Mouse (Mus musculus): ENCODE results near the gene Eng.

Gene Eng

DNA sequence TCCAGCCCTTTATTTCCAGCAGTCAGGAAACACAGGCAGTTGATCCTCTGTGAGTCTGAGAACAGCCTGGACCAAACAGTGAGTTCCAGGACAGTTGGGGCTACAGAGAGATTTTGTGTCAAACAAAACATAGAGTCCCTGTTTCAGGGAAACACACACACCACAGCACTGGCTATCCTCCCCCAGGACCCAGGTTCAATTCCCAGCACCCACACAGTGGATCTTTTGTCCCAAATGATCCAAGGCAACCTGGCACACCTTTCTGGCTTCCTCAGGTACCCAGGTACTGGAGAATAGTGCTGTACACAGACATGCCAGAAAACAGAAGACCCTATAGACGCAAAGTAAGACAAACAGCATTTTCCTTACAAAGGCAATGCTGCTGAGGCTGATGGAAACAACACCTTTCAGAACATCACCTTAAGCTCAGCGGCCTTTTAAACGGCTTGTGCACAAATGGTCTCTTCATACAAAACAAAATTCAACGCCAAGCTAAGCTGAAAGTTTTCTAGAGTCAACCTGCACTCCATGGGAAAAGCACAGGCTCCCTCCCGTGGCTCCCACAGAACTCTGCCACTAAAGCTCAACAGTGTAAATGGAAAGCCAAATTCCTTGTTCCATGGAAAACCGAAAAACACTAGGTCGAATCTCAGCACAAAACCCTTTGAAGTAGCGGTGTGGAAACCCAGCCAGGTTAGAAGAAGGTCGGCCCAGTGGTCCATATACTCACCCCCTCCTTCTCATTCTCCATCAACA lies 65.1 kb downstream of the Eng start:
- no peak for DNase-seq (ENCODE audit: low spot score)

DNA sequence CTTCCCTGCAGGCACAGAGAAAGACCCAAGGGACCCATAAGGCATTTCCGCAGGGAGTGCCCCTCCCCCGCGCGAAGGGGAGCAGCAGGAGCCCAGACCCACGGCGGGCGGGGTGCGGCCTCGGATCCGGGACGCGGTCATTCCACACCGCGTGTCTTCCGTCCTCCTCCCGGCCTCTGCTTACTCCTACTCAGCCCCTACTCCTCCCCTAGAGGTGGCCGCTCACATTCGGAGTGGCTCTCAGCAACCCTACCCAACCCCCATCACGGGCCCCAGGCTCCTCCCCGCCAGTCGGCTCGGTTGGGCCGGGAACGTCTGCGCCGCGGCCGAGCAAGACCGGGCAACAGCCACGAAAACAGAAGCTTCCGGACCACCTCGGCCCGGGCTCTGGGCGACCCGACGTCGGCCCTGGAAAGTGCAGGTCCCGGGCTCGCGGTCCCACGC lies 65.7 kb downstream of the Eng start:
- peak; percentile 30 for DNase-seq (ENCODE audit: low spot score)

DNA sequence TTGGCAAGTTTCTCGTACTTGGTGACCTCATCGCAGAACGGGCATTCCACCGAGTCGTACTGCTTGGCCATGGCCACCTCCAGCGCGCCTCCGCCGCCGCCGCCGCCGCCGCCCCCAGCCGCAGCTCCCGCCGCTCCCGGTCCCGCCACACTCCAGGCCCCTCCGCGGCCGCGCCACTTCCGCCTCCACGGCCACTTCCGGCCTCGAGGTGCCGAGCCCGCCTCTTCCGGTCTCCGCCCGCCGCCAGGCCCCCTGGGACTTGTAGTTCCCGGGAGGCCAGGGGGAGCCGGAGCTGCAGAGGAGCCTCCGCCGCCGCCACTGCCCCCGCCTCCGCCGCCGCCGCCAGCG lies 66.2 kb downstream of the Eng start:
- DNase-seq (ENCODE audit: low spot score) = peak; percentile 76

DNA sequence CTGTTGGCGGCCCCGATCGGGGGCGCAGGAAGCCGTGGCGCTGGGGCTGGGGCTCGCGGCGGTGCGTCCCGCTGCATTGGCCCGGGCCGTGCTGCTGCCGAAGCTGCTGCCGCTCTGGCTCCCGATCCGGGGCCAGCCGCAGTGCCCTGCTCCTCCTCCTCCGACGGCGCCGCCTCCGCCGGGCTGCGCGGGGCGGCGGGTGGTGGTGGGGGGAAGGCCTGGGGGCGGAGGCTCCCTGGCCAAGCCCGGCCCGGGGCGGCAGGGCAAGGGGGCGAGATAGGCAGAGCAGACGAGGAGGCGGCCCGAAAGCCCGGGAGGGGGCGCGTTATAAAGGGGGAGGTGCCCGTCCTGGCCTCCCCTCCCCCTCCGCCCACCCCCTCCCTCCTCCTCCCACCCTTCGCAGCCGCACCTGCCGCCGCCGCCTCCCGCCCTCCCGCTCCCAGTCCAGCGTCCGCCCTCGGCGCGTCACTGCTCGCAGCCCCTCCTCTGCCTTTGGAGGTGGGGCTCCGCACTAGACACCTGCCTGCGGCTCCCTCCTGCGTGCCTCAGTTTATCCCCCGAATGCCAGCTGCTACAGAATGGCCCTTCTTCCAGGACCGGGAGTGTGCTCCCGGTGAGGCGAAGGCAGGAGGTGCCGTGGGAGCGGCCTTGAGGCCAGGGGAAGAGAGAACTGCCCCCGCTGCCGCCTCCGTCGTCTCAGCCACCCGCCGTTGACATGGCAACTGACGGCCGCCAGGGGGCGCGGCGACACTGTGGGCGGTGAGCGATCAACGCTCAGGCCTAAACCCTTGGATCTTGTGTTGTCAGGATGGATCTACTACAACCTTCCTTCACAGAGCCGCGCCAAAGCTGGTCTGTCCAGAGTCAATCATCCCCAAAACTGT lies 66.8 kb downstream of the Eng start, which contains the start of gene Cdk9:
TSS of gene Cdk9 (minus strand) at position 143 of the 884 bp plus-strand sequence.
- peak; percentile 69 for DNase-seq (ENCODE audit: low spot score)

DNA sequence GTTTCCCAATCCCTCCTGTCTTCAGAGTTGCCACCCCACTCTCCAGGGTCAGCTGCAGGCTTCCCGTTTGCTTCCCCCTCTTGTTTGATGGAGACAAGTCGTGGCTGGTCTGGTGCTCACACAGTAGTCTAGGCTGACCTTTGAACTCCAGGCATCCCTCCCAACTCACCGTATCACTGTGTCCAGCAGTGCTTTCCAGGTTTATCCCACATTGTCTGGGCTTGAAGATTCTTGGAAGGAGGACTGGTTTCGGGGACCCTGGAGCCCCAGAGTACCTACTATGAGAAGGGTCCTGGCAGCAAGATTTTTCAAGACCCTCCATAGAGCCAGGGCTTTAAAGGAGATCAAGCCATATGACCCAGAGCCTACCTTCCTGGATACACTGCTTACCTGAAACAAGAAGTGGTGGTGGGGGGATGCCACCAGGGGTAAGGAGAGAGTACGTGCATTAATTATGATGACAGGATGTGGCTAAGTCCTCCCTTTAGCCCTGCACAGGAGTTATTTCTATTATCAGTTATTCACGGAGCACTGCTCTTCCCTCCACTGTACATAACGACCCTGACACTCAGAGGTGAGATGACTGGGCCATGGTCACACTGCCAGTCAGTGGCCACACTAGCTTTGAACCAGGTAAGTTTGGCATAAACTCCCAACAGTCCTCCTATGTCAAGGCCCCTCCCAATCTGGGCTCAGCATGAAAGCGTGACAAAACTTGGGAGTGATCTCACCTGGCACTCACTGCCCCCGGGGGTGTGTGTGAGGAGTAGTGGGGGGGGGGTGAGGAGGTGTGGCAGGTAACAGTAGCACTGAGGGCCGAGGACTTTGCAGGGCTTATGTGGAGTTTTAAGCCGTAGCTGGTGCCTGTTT lies 68.0 kb downstream of the Eng start:
- DNase-seq (ENCODE audit: low spot score) = no peak

DNA sequence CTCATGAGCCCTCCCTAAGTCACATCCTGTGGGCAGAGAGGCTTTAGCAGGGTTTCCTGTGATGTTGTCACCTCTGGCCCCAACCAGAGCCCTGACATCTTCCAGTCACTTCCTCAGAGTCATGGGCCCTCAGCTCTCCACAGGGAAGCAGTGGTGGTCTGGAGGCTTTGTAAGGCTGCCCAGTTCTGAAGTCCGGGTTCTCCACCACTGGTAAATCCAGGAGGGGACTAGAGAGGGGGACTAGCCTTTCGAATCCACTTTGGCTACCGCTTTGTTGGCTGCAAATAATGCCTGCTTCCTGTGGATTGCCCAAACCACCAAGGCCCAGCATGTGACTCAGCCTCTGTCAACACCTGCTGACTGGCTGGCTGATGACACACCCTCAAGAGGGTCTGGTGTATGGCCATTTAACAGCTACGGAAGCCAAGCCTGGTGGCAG lies 68.6 kb downstream of the Eng start:
- DNase-seq (ENCODE audit: low spot score) = no peak

DNA sequence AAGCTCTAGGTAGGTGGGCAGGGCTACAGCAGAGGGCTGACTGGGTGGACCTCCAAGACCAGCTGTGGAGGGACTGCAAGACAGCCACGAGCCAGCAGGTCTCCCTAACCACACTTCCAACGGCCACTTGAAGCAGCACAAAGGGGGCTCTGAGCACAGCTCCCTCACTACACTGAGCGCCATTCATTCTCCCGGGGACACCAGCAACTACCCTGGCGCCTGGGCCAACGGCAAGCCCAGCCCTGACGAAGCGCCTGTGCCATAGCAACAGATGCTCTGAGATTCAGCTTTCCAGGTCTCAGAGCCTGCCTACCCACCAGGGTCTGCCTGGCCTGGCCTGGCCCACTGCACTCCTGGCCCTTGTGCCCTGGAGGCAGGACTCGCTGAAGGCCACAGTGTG lies 72.4 kb downstream of the Eng start:
- no peak for DNase-seq (ENCODE audit: low spot score)

DNA sequence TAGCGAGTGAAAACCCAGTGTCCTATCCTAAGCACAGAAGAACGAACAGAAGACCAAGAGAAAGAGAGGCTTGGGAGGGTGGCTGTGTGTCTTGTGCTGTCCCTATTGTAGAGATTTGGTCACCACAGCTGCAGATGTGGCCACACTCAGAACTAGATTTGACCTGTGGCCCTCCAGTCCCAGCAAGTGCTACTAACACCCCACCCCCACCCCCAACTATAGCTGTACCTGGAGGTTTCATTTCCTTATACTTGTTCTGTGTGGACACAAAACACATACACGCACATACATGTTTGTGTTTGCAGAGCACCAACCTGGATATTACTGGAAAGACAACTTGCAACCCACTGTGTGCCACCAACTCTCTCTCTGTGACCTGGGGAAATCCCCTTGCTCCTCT lies 73.7 kb downstream of the Eng start:
- no peak for DNase-seq (ENCODE audit: low spot score)

DNA sequence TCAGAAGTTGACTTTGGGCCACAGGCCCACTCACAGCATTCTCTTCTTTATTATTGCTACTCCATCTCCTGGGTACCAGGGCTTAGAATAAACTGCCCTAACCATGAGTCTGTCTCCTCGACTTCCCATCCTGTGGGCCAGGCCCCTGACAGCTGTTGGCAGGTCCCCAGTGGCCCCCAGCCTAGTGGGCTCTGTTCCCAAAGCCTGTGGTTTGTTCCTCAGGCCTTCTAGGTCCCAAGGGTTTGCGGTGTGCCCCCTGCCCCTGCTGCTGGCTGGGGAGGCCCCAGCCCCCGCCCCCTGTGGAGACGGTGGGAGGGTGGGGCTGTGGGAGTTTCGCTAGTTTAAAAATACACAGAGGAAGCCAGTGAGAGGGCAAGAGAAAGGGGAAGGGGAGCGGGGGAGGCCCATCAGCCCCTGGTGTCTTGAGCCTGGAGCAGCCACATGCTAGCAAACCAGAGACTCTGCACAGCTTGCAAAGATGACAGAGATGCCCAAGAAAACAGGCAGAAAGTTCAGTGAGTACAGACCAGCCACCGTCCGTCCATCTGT lies 74.4 kb downstream of the Eng start, which contains the start of gene Sh2d3c:
TSS of gene Sh2d3c (plus strand) at position 375 of the 549 bp plus-strand sequence.
- no peak for DNase-seq (ENCODE audit: low spot score)

DNA sequence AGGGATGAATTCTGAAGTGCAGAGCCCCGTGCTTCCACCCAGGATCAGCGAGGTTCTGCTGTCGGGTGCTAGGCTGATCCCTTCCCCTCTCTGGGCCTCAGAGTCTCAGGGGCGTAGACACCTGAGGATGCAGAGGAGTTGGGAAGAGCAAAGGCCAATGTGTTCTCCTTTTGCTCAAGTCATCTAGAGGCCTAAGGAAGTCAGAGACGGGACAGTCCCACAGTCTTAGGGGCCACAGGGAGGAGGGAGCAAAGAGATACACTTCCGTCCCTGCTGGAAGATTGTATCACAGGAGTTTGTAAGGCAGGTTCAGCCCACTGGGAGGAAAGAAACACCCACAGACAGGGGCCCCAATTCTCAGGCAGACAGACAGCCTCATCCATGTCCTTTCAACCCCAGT lies 75.7 kb downstream of the Eng start:
- no peak for DNase-seq (ENCODE audit: low spot score)

DNA sequence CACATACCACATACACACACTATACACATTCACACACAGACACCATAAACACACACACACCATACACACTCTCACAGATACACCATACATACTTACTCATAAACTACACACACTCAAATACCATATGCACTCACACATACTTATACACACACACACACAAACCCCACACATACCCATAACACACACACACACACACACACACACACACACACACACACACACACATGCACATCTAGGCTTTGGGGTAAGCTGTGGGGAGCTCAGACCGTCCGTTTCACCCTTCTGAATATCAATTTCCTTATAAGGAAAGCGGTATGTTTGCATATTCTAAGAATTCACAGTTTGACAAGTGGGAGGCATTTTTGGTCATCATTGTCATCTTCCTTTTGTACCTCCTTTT lies 76.2 kb downstream of the Eng start:
- no peak for DNase-seq (ENCODE audit: low spot score)

DNA sequence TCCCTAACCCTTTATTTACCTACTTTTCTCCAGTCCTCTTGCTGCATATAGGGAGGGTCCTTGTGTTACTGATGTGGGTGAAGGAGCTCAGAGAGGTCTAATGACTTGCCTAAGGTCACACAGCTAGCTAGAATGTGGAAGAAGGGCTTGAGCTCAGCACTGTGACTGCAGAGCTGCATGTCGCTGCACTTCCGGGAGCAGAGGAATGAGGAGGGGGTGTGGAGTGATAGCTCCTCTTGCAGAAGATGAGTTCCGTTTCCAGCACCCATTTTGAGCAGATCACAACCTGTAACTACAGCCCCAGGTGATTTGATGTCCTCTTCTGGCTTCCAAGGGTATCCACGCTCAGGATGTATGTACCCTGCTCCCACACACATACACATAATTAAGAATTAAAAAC lies 77.8 kb downstream of the Eng start:
- no peak for DNase-seq (ENCODE audit: low spot score)

DNA sequence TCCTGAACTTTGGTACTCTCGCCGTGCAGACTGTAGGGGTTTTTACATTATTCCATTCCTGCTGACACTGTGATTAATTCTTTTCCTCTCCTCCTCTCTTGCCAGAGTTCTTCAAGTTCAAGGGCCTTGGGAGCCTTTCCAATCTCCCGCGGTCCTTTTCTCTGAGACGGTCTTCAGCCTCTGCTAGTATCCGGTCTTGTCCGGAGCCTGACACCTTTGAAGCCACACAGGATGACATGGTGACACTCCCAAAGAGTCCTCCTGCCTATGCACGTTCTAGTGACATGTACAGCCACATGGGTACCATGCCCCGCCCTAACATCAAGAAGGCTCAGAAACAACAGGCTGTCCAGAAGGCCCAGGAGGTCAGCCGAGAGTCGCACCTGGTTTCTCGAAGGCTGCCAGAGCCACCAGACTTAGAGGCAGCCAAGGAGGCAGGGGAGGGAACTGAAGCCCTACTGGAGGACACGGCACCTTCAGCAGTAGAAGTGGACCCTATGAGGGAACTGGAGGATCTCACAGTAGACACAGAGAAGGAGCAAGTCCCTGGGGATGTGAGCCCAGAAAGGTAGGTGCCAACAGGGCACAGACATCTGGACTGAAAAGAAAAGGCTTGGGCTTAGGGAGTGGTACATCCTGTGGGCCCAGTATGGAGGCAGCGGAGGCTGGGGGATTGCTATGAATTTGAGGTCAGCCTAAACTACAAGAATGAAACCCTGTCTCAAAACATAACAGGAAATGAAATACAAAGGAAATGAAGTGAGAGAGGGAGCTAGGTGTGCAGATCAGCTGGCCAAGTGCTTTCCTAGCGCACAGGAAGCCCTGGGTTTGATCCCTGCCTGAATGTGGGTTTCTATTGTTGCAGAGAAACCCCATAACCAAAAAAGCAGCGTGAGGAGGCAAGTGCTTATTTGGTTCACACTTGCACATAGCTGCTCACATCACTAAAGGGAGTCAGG lies 78.7 kb downstream of the Eng start:
- DNase-seq (ENCODE audit: low spot score) = no peak

DNA sequence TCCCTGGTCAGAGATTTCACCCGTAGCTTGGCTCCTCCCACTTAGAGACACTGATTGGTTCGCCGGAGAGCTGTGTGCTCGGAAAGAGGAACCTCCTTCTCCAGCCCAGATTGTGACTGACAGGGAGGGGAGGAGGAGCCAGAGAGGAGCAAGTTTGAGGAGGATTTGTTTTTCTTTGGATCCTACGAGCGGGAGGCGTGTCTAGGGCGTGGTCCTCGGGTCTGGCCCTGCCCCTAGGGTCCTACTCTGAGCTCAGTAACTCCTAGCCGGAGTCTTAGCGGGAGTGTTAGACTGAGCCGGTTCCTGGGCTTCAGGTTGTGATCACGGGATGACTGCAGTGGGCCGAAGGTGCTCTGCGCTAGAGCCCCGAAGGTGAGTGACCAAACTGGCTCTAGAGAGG lies 81.0 kb downstream of the Eng start:
- peak; percentile 50 for DNase-seq (ENCODE audit: low spot score)

DNA sequence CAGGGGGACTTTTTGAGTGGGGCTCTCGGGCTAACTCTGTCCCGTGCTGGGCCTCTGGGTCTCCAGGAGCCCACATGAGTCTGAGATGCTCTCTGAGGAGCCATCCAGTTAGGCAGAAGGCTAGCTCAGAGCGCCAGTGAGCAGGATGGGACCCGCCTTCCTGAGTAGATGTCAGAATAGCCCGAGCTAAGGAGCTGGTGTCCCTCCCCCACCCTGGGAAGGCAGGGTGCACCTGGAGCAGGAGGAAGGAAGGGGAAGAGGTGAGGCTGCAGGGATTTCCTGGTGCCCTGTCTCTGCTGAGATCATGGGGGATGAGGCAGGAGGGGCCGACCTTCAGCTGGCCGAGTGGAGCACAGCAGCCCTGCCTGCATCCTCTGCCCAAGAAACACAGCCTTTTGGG lies 82.1 kb downstream of the Eng start:
- no peak for DNase-seq (ENCODE audit: low spot score)

DNA sequence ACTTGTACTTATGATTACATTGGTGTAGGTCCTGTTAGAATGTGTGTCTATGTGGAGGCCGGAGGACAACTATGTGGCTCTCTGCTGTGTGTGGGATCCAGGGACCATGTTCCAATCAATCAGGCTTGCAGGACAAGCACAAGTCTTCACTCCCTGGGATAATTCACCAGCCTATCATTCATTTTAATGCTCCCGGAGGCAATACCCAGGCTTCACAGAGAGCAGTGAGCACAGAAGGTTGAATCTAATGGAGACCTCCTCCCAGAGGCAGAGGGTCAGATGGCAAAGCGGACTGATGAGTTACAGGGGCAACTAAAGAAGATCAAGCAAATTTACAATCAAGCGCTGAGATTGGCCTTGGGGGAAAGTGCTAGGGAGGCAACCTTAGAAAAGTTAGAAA lies 83.2 kb downstream of the Eng start:
- DNase-seq (ENCODE audit: low spot score) = no peak

DNA sequence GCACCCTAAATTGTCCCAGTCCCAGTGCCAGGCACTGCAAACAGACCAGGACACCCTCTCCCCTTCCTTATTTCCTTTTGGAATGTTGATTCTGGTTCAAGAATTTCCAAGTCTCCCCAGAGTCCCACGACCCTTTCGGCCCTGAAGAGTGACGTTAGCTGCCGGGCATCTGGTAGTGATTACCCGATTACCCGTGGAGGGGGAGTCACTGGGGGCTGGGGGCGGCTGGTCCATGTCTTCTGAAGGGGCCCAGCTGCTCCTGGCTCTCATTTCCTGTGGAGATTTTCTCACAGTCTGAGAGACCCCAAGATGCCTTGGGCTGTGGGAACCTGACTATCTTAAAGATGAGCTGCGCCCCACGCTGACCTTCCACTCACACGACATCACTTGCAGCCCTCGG lies 84.5 kb downstream of the Eng start:
- no peak for DNase-seq (ENCODE audit: low spot score)

DNA sequence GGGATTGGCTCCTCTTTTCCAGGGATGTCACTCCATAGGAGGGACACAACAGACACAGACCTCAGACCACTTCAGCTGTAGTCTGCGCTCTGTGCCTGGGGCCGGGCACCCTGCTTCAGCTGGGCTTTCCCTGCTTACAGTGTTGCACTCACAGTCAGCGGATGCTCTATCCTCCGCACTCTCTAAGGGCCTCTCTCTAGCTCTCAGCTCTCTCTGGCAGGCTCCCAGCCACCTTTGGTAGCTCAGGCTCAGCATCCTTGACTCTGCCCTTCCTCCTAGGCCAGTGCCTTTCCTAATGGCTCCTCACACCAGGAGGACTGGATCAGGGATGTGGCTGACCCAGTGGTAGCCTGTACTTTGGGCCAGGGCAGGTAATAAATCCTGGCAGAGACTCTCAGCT lies 85.5 kb downstream of the Eng start:
- DNase-seq (ENCODE audit: low spot score) = no peak
